Mouse (Mus musculus) heart, embryonic 13.5 days (tissue): ENCODE measurements around the gene Prkab2. TPM values are rescaled to one million over a fixed set of nuclear protein-coding genes. Genes with fewer than 3 reads are reported as not detected.

ENCODE experiments used
- ATAC-seq: fragments of 200-750 bp; cut with Nextera tagmentation; 2 replicates; pipeline ENCODE4 v1.8.0; 2017; ENCODE audit warnings: moderate TSS enrichment; ENCODE audit not compliant: insufficient number of reproducible peaks, low FRiP score, low TSS enrichment; ENCODE audit errors: extremely low read depth
- H3K27ac ChIP-seq: fragments of 300-500 bp; sonication (generic); replicated peaks from 2 replicates; pipeline ENCODE4 v1.5.1; 2015; ENCODE audit warnings: moderate library complexity, mild to moderate bottlenecking, inconsistent platforms
- H3K27me3 ChIP-seq: fragments of 300-500 bp; sonication (generic); replicated peaks from 2 replicates; pipeline ENCODE4 v1.6.1; 2015; ENCODE audit warnings: mild to moderate bottlenecking, inconsistent platforms
- H3K36me3 ChIP-seq: fragments of 300-500 bp; sonication (generic); 2 replicates; pipeline ENCODE4 v1.6.1; 2015; ENCODE audit warnings: mild to moderate bottlenecking, inconsistent platforms
- H3K4me1 ChIP-seq: fragments of 300-500 bp; sonication (generic); 2 replicates; pipeline ENCODE4 v1.6.1; 2015; ENCODE audit warnings: inconsistent platforms
- H3K4me2 ChIP-seq: fragments of 300-500 bp; sonication (generic); 2 replicates; pipeline ENCODE4 v1.6.1; 2015; ENCODE audit warnings: inconsistent platforms, mild to moderate bottlenecking, moderate library complexity
- H3K4me3 ChIP-seq: fragments of 300-500 bp; sonication (generic); 2 replicates; pipeline ENCODE4 v1.5.1; 2015; ENCODE audit warnings: moderate library complexity, mild to moderate bottlenecking, inconsistent platforms
- H3K9ac ChIP-seq: fragments of 300-500 bp; sonication (generic); 2 replicates; pipeline ENCODE4 v1.6.1; 2015; ENCODE audit warnings: inconsistent platforms, mild to moderate bottlenecking, moderate library complexity
- H3K9me3 ChIP-seq: fragments of 300-500 bp; sonication (generic); 2 replicates; pipeline ENCODE4 v1.6.1; 2016; ENCODE audit warnings: inconsistent platforms
- WGBS: fragments of 180-500 bp; shearing (Covaris S2); methylation state at CpG from one replicate; pipeline ENCODE4 v1.1.7; 2015; ENCODE audit warnings: mixed read lengths; 5-methylcytosine and 5-hydroxymethylcytosine counted together
- polyA plus RNA-seq: library from polyadenylated mRNA; unstranded; fragments of >200 nt; fragmentation: Nextera tagmentation; extraction: Ambion mirVana; gene quantifications from 2 replicates; pipeline ENCODE4 v1.2.1, GENCODE M21; 2015

Prkab2 gene
- polyA plus RNA-seq, 1 experiment from 2014 or later = 14.1 TPM

DNA sequence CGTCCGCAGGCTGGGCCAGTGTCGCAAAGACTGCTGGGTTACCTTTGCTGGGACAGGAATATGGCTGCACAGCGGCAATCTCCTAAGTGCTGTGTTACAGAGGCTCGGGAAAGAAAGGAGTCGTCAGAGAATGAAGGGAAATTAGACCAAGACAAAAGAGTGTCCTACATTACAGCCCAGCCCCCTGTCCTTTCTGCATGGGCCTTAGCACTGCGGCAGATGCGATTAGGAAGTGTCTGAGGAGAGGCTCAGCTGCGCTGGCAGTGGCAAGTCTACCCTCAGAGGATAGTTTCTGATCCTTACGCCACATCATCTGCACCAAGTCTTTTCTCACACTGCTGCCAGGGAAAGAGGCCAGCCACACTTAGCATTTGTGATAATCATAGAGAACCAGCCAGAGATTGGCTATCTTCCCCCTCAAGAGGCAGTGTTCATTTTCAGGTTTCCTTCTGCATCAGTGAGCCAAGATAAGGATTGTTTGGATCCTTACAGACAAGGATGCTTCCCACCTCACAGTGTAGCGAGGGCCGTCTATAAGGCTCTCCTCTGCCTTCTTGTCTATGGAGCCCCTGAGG is 33.5 kb downstream of the Prkab2 start:
- Histone ChIP-seq H3K27ac (0 out of 2 replicates have a peak overlapping the region, but pooled peaks have one; percentile 15), H3K4me3 (no peak overlapping the region), H3K27me3 (no peaks in the 10 kb centered on the region), H3K36me3 (peaks cover 74% of the 10 kb centered on the region), H3K4me2 (no peak overlapping the region), H3K9me3 (no peaks in the 10 kb centered on the region), H3K9ac (0 out of 2 replicates have a peak overlapping the region, but pooled peaks have one; percentile 24), H3K4me1 (peaks cover 16% of the 10 kb centered on the region)
- WGBS = 52% methylated on average over 12 of the region's 12 CpGs
- no peak for ATAC-seq

DNA sequence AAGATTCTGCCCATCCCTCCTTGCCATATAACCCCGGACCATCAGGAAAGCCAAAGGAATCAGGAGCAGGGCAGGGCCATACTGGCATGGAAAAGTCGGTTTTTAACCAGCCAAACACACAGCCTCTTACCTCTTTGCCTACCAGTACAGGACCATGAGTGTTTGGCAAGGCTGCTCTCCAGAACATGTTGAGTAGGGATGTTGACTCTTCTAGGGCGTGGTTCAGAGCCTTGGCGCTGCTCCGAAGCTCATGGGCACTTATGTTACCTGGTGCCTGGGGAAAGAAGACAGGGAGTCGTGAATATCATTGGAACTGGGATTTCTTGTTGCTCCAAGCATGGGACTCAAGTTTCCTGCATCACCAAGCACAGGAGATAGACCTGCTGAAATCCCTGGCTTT is 35.8 kb downstream of the Prkab2 start:
- WGBS = 82% methylated on average over 6 of the region's 6 CpGs
- peaks cover 92% of the 10 kb centered on the region for H3K36me3 ChIP-seq

DNA sequence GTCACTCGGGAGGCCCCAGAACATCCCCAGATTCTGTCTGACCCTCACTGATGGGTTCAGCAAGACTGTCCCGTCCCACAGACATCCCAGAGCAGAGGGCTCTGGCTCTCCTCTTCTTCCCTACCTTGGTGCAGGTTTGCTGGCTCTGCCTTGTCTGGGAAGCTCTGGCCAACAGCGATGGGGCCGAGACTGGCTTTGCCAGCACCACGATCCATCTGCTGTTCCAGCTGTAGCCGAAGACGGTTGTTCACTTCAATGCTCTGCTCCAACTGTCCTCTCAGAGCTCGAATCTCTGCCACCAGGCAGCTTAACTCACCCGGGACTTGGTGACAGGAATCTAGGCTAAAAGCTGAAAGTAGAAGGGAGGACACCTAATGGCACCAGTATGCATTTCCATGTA is 38.9 kb downstream of the Prkab2 start:
- Histone ChIP-seq H3K27me3 (no peaks in the 10 kb centered on the region), H3K4me1 (peaks cover 2% of the 10 kb centered on the region), H3K27ac (no peak overlapping the region), H3K36me3 (peaks cover 96% of the 10 kb centered on the region), H3K4me3 (no peak overlapping the region), H3K9ac (no peak overlapping the region), H3K4me2 (no peak overlapping the region), H3K9me3 (no peaks in the 10 kb centered on the region)
- no peak for ATAC-seq
- WGBS = 76% methylated on average over 9 of the region's 9 CpGs

More for the DNA sequence above, 35.8 kb downstream of the Prkab2 start:
- H3K4me1 ChIP-seq = peaks cover 16% of the 10 kb centered on the region
- ATAC-seq = no peak
- no peak overlapping the region for H3K9ac ChIP-seq
- no peak overlapping the region for H3K4me2 ChIP-seq
- no peak overlapping the region for H3K27ac ChIP-seq
- H3K4me3 ChIP-seq = no peak overlapping the region
- H3K27me3 ChIP-seq = no peaks in the 10 kb centered on the region
- no peaks in the 10 kb centered on the region for H3K9me3 ChIP-seq

DNA sequence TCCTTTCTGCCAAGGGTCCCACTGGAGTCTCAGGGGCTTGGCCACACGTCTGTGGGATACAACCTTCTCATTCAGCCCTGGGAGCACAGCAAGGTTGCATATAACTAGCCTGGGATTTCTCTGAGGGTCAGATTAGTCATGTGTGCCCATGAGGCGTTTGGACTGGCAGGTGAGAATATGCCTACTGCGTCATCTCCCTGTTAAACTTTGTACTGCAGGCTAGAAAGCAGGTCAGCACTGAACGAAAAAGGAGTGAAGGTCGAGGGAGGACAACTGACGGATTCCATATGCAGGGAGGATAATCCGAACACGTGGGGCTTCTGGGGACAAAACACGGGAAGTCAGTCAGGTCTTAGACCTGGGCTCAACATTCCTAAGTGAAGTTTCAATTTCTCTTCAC is 39.3 kb downstream of the Prkab2 start:
- Histone ChIP-seq H3K27ac (no peak overlapping the region), H3K4me2 (no peak overlapping the region), H3K9me3 (no peaks in the 10 kb centered on the region), H3K4me3 (no peak overlapping the region), H3K9ac (no peak overlapping the region), H3K4me1 (no peaks in the 10 kb centered on the region; the same call in 1 of the 2 replicates), H3K36me3 (peaks cover 96% of the 10 kb centered on the region), H3K27me3 (no peaks in the 10 kb centered on the region)
- WGBS = 57% methylated on average over 9 of the region's 9 CpGs
- ATAC-seq = no peak

DNA sequence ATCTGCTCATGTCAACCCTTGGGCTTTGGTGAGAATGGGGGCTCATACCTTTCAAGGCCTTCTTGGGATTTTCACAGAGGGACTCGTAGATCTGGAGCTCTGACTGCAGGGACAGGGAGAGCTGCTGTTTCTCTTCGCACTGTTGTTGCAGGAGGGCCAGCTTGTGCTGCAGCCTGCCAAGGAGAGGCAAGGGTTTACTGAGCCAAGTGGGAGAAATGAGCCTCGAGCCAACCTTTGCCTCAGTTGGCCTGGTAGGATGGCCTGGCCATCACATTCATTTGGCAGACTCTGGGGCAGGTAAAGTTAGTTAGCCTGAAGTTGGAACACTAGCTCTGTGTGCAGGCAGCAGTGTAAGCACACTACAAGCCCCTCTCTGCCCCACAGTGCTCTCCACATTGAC is 41.1 kb downstream of the Prkab2 start:
- peaks cover 96% of the 10 kb centered on the region for H3K36me3 ChIP-seq
- H3K4me3 ChIP-seq = no peak overlapping the region
- no peaks in the 10 kb centered on the region for H3K4me1 ChIP-seq
- no peaks in the 10 kb centered on the region for H3K9me3 ChIP-seq
- no peak for ATAC-seq
- no peak overlapping the region for H3K27ac ChIP-seq
- WGBS = 76% methylated on average over 3 of the region's 3 CpGs
- no peak overlapping the region for H3K9ac ChIP-seq
- H3K4me2 ChIP-seq = no peak overlapping the region
- H3K27me3 ChIP-seq = no peaks in the 10 kb centered on the region

DNA sequence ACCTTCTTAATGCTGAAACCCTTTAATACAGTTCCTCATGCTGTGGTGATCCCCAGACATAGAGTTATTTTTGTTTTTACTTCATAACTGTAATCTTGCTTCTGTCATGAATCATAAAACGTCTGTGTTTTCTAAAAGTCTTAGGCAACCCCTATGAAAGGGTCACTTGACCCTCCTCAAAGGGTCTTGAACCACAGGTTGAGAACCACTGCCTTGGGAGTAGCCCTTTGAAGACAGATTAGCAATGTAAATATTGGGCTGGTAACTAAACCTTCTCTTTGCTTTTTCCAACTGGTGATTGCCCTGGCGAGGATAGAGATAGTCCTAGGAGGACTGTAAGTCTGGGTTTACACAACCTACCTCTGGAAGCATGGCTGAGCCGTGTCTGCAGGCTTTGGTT is 43.2 kb downstream of the Prkab2 start:
- Histone ChIP-seq H3K4me2 (no peak overlapping the region), H3K27me3 (no peaks in the 10 kb centered on the region), H3K36me3 (peaks cover 90% of the 10 kb centered on the region), H3K4me3 (no peak overlapping the region), H3K9ac (no peak overlapping the region), H3K4me1 (no peaks in the 10 kb centered on the region), H3K27ac (no peak overlapping the region), H3K9me3 (no peaks in the 10 kb centered on the region)
- ATAC-seq = no peak
- 57% methylated on average over 3 of the region's 3 CpGs for WGBS

DNA sequence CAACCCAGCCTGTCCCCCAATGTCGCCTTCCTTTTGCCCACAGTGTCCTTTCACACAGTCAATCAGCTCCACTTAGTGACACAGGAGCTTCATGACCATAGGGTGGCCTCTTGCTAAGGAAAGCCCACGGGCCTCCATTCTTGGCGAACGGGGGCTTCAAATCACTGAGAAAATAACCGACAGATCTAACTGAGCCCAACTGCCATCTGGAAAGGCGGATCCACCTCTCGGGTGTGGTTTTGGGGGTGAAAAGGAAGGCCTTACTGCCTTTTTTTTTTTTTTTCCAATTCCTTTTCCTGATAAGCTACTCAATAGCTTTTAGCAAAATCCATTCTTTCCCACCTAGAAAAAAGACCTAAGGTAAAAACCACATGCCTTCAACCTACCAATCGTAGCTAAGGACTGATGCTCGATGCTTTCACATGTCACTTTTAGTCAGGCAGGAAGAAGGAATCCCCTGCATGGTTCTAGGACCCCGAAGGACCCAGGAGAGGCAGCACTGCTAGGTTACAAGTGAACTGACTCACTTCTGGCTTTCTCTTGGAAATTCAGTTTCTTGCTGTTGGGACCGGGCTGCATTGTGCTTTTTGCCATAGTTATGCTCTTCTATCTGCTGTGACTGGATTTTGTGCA is 44.6 kb downstream of the Prkab2 start:
- no peaks in the 10 kb centered on the region for H3K27me3 ChIP-seq
- peaks cover 90% of the 10 kb centered on the region for H3K36me3 ChIP-seq
- no peak overlapping the region for H3K9ac ChIP-seq
- 83% methylated on average over 11 of the region's 11 CpGs for WGBS
- no peak overlapping the region for H3K4me2 ChIP-seq
- no peak overlapping the region for H3K27ac ChIP-seq
- H3K4me3 ChIP-seq = no peak overlapping the region
- no peaks in the 10 kb centered on the region for H3K4me1 ChIP-seq
- H3K9me3 ChIP-seq = no peaks in the 10 kb centered on the region
- no peak for ATAC-seq

DNA sequence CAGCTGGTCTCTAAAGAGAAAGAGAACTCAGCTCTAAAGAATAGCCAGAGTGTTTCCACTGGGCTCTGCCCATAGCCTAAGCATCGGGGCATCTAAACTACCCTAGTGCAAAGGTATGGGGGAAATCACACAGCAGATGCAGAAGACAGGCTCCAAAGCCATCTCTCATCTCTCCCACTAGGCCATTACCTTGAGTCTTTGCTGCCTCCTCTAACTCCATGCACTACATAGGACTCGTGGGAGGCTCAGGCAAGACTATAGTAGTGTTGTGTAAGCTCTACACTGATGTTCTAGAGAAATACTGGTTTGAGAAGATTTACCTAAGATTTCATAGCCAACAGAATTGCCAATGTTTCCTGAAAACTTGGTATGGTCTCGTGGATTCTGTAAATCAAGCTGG is 47.5 kb downstream of the Prkab2 start:
- Histone ChIP-seq H3K27ac (no peak overlapping the region), H3K36me3 (peaks cover 93% of the 10 kb centered on the region), H3K4me1 (no peaks in the 10 kb centered on the region), H3K4me2 (no peak overlapping the region), H3K9me3 (no peaks in the 10 kb centered on the region), H3K4me3 (no peak overlapping the region), H3K27me3 (no peaks in the 10 kb centered on the region), H3K9ac (no peak overlapping the region)
- 81% methylated on average over 3 of the region's 3 CpGs for WGBS
- no peak for ATAC-seq

DNA sequence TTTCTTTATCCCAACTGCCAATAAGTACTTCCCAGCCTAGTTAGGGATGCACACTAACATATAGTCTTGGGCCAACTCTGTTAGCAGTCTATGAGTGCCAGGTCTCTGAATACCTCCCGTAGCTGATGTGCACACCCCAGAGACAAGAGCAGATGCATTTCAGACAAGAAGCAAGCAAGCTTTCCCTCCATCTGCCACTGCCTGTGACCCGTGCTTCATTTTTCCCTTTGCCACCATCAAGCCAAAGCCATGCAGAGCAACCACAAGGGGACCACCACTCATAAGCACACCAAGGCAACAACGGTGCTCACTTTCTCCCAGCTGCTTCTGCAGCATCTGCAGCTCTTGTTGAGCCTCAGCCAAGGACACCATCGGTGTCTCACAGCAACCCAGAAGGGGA is 48.6 kb downstream of the Prkab2 start:
- Histone ChIP-seq H3K36me3 (peaks cover 94% of the 10 kb centered on the region), H3K27ac (no peak overlapping the region), H3K9ac (no peak overlapping the region), H3K27me3 (no peaks in the 10 kb centered on the region), H3K4me3 (no peak overlapping the region), H3K9me3 (no peaks in the 10 kb centered on the region), H3K4me1 (no peaks in the 10 kb centered on the region), H3K4me2 (no peak overlapping the region)
- 78% methylated on average over 4 of the region's 4 CpGs for WGBS
- ATAC-seq = no peak

DNA sequence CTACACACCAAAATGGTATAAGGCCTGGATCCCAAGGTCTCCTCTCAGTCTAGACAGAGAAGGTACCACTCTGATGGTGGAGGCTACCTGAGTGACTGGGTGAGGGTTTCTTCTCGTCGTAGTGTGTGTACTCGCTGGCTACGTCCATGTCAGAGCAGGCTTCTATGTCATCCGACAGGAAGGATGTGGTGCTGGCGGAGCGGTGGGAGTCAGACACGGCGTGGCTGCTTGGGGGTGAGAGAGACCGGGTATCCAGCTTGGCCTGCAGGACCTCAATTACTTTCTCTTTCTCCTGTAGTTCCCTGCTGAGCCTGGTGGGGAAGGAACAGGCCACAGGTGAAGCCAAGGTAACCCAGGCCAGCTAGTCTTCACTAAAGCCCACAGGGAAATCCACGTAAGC is 52.1 kb downstream of the Prkab2 start:
- H3K27ac ChIP-seq = no peak overlapping the region
- H3K27me3 ChIP-seq = no peaks in the 10 kb centered on the region
- ATAC-seq = no peak
- no peaks in the 10 kb centered on the region for H3K4me1 ChIP-seq
- 83% methylated on average over 11 of the region's 11 CpGs for WGBS
- H3K4me3 ChIP-seq = no peak overlapping the region
- peaks cover 95% of the 10 kb centered on the region for H3K36me3 ChIP-seq
- H3K9me3 ChIP-seq = no peaks in the 10 kb centered on the region
- H3K9ac ChIP-seq = no peak overlapping the region
- no peak overlapping the region for H3K4me2 ChIP-seq

DNA sequence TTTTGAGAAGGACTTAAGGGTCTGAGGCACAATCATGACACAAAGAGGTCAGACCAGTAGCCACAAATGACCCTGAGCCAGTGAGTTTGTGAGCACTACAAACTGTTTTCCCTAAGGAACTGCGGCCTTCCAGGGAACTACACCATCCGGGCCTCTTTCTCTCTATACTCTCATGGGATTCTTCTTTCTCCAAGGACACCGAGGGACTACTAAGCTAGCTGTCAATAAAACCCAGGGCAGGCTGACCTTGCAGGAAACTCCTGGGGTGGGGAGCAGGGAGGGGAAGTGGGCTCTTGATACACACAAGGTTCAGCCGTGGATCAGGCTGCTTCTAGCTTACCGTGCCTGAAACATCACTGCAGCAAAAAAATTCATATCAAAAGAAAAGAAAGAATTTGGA is 52.9 kb downstream of the Prkab2 start:
- H3K4me3 ChIP-seq = no peak overlapping the region
- peaks cover 95% of the 10 kb centered on the region for H3K36me3 ChIP-seq
- WGBS = 59% methylated on average over 5 of the region's 5 CpGs
- no peaks in the 10 kb centered on the region for H3K27me3 ChIP-seq
- H3K4me2 ChIP-seq = no peak overlapping the region
- no peak for ATAC-seq
- H3K27ac ChIP-seq = no peak overlapping the region
- H3K9me3 ChIP-seq = no peaks in the 10 kb centered on the region
- H3K4me1 ChIP-seq = no peaks in the 10 kb centered on the region
- H3K9ac ChIP-seq = no peak overlapping the region

DNA sequence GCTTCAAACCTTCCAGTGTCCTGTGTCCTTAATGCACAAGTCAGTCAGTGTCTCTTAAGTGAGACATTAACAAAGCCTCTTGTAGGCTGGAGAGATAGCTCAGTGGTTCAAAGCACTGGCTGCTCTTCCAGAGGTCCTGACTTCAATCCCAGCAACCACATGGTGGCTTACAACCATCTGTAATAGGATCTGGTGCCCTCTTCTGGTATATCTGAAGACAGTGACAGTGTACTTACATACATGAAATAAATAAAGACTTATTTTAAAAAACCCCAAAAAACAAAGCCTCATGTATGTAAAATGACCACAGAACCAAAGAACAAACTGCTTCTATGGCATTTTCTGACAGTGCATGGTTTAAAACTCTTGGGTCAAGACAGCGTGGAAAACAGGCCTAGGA is 57.9 kb downstream of the Prkab2 start:
- Histone ChIP-seq H3K4me1 (no peaks in the 10 kb centered on the region), H3K27me3 (no peaks in the 10 kb centered on the region), H3K9ac (no peak overlapping the region), H3K9me3 (no peaks in the 10 kb centered on the region), H3K36me3 (peaks cover 85% of the 10 kb centered on the region), H3K4me2 (no peak overlapping the region), H3K4me3 (no peak overlapping the region), H3K27ac (no peak overlapping the region)
- 84% methylated on average over 1 of the region's 1 CpGs for WGBS
- ATAC-seq = no peak
